8 mouse cellular contexts compared by ENCODE assay signal in the genomic region with DNA sequence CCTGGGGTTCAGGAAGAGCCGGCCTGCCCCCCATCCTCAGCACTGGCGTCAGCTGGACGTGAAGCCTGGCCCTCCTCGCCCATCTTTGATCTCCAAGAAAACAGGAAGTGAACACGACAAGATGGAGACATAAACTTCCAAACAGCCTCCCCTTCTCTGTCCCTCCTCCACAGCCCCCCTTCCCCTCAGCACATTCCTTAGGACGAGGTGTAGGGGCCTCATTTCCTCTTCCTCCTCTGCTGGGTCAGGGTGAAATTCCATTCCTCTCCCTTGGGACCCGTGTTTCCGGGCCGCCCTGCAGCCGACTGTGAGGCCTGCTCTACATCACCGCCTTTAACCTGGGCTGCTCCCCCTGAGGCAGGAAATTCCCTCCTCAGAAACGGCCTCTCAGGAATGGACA. TPM values are rescaled to one million over a fixed set of nuclear protein-coding genes. Genes with fewer than 3 reads are reported as not detected.
DNase-seq lines count a peak whose midpoint lies in the region; ATAC-seq lines count a peak whose summit lies in the region.

No protein-coding gene starts in this region.

- DNase-seq in spleen, adult 18-20 months = peak; percentile 27 to 28
- DNase-seq in spleen, postnatal 10 days (ENCODE audit: low spot score in 2 of 2) = no peak
- DNase-seq in heart, adult 8-10 months (ENCODE audit: low spot score) = peak; percentile 90
- DNase-seq in kidney, postnatal 14 days = peak; percentile 89
- DNase-seq in neural tube, embryonic 11.5 days (ENCODE audit: low spot score) = peak; percentile 44
- DNase-seq in frontal cortex, postnatal 25 days (ENCODE audit: low spot score in 2 of 2) = no peak
- DNase-seq in cerebellum, adult 8-10 months = no peak
- DNase-seq in retina, embryonic 14.5 days (ENCODE audit: low spot score) = no peak

- no peak overlapping the region for H3K4me2 ChIP-seq in neural tube, embryonic 11.5 days (ENCODE audit: low read depth)

- no peaks in the 10 kb centered on the region for H3K36me3 ChIP-seq in neural tube, embryonic 11.5 days (ENCODE audit: control insufficient read depth, insufficient read depth, low read length)

- WGBS in neural tube, embryonic 11.5 days = 48% methylated on average over 12 of the region's 12 CpGs

- 0 out of 2 replicates have a peak, but pooled peaks cover 3% of the 10 kb centered on the region for H3K4me1 ChIP-seq in neural tube, embryonic 11.5 days (ENCODE audit: control insufficient read depth, insufficient read depth, low read length)

- no peak for ATAC-seq in neural tube, embryonic 11.5 days (ENCODE audit: insufficient read depth, low FRiP score, low TSS enrichment)

- no peak overlapping the region for H3K27ac ChIP-seq in neural tube, embryonic 11.5 days (ENCODE audit: low read depth, low read length)

- H3K4me3 ChIP-seq in neural tube, embryonic 11.5 days (ENCODE audit: low read depth, low read length) = no peak overlapping the region

- no peak overlapping the region for H3K9ac ChIP-seq in neural tube, embryonic 11.5 days (ENCODE audit: low read length)

- no peaks in the 10 kb centered on the region for H3K9me3 ChIP-seq in neural tube, embryonic 11.5 days (ENCODE audit: control insufficient read depth, low read length)

- H3K27me3 ChIP-seq in neural tube, embryonic 11.5 days (ENCODE audit: control insufficient read depth, insufficient read depth, low read length) = no peaks in the 10 kb centered on the region

RNA-seq across cellular contexts. Expression of a gene that starts 9.4 kb away (rescaled TPM):
- total RNA-seq in heart, adult 8-10 months (2022) = 100 to 1,000 TPM; 111 to 143 (median 126) TPM
- polyA plus RNA-seq in neural tube, embryonic 11.5 days (2014; fragmentation: Nextera tagmentation; extraction: Ambion mirVana) = 24.5 and 26.8 TPM in 2 replicates

RNA-seq across cellular contexts. Expression of a gene that starts 34.3 kb away (rescaled TPM):
- 100 to 1,000 TPM; 656 to 809 (median 697) TPM for total RNA-seq in heart, adult 8-10 months (2022)
- 33.0 and 33.8 TPM in 2 replicates for polyA plus RNA-seq in neural tube, embryonic 11.5 days (2014; fragmentation: Nextera tagmentation; extraction: Ambion mirVana)

RNA-seq across cellular contexts. Expression of a gene that starts 48.1 kb away (rescaled TPM):
- 1 to 10 TPM; 5.5 to 6.0 (median 5.8) TPM for total RNA-seq in heart, adult 8-10 months (2022)
- 18.0 and 19.4 TPM in 2 replicates for polyA plus RNA-seq in neural tube, embryonic 11.5 days (2014; fragmentation: Nextera tagmentation; extraction: Ambion mirVana)

RNA-seq across cellular contexts. Expression of a gene that starts 56.3 kb away (rescaled TPM):
- total RNA-seq in heart, adult 8-10 months (2022) = 100 to 1,000 TPM; 102 to 131 (median 114) TPM
- polyA plus RNA-seq in neural tube, embryonic 11.5 days (2014; fragmentation: Nextera tagmentation; extraction: Ambion mirVana) = 4.8 and 5.1 TPM in 2 replicates

RNA-seq across cellular contexts. Expression of a gene that starts 57.0 kb away (rescaled TPM):
- total RNA-seq in heart, adult 8-10 months (2022) = 10 to 100 TPM; 23.3 to 27.1 (median 25.7) TPM
- 82.4 and 84.6 TPM in 2 replicates for polyA plus RNA-seq in neural tube, embryonic 11.5 days (2014; fragmentation: Nextera tagmentation; extraction: Ambion mirVana)

Comparison
In these comparisons a context has a peak if more than half of its experiments do, and no peak if none do; other contexts are left out.
1. DNase-seq: peak in spleen, adult 18-20 months (2 of 2), heart, adult 8-10 months (single experiment), kidney, postnatal 14 days (single experiment) and neural tube, embryonic 11.5 days (single experiment); none in spleen, postnatal 10 days (0 of 2), frontal cortex, postnatal 25 days (0 of 2), cerebellum, adult 8-10 months (single experiment) and retina, embryonic 14.5 days (single experiment).